Mouse (Mus musculus): ENCODE data around the gene Gm10277. TPM values are rescaled to one million over a fixed set of nuclear protein-coding genes. Genes with fewer than 3 reads are reported as not detected.

Gm10277 gene
- polyA plus RNA-seq, 1 experiment from 2014 or later, result 1.6 TPM

DNA sequence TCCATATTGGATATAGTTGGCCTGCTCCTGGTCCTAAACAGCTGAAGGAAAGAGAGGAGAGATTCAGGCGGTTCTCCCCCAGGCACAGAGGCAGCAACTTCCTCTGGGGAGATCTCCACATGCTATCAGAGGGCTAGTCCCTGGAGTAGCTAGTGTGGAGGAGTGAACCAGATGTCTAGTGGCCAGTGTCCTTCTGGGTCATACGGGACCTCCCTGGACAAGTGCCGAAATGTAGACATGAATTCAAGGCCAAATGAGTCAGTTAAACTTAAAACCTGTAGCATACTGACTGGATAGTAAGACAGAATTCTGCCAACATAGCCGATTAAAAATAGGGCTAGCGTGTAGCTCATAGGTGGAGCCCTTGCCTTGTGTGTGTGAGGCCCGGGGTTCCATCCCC, 19.3 kb upstream of the Gm10277 start:
- H3K27ac ChIP-seq (ENCODE audit: low read depth, low read length), result no peak overlapping the region
- no peak overlapping the region for H3K9ac ChIP-seq (ENCODE audit: low read depth, low read length)
- H3K27me3 ChIP-seq (replicated peaks; ENCODE audit: control insufficient read depth, insufficient read depth, low read length), result no peaks in the 10 kb centered on the region
- no peak overlapping the region for H3K4me2 ChIP-seq (ENCODE audit: low read length)
- 85% methylated on average over 6 of the region's 6 CpGs for WGBS
- H3K4me3 ChIP-seq (ENCODE audit: low read length), result no peak overlapping the region
- H3K36me3 ChIP-seq (ENCODE audit: control insufficient read depth, insufficient read depth, low read length), result no peaks in the 10 kb centered on the region
- no peak for ATAC-seq
- H3K9me3 ChIP-seq (ENCODE audit: control insufficient read depth, low read length), result no peaks in the 10 kb centered on the region
- peaks cover 10% of the 10 kb centered on the region for H3K4me1 ChIP-seq (ENCODE audit: control insufficient read depth, insufficient read depth, low read depth, low read length)

DNA sequence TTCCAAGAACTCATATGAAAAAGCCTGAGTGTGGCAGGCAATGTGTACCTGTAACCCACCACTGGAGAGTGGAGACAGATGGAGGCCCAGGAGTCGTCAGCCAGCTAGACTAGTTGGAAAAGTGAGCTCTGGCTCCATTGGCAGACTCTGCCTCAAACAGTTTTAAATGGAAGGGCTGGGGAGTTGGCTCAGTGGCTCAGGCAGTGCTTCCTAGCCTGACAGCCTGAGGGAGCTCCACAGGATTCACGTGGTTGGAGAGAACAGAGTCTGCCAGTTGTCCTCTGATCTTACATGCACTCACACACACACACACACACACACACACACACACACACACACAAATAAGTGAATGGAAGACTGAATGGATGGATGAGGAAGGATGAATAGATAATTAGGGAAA, 18.7 kb upstream of the Gm10277 start:
- Histone ChIP-seq H3K27ac (ENCODE audit: low read depth, low read length) (no peak overlapping the region), H3K9ac (ENCODE audit: low read depth, low read length) (no peak overlapping the region)
- no peak for ATAC-seq

GRCm38 (mm10) chr11:77802341-77802865, 14.9 kb upstream of the Gm10277 start:
- no peak for ATAC-seq
- Histone ChIP-seq H3K36me3 (ENCODE audit: control insufficient read depth, insufficient read depth, low read length) (no peaks in the 10 kb centered on the region), H3K27ac (ENCODE audit: low read depth, low read length) (no peak overlapping the region), H3K4me1 (ENCODE audit: control insufficient read depth, insufficient read depth, low read depth, low read length) (peaks cover 12% of the 10 kb centered on the region), H3K9ac (ENCODE audit: low read depth, low read length) (no peak overlapping the region), H3K4me3 (ENCODE audit: low read length) (no peak overlapping the region), H3K4me2 (ENCODE audit: low read length) (no peak overlapping the region), H3K9me3 (ENCODE audit: control insufficient read depth, low read length) (no peaks in the 10 kb centered on the region), H3K27me3 (replicated peaks; ENCODE audit: control insufficient read depth, insufficient read depth, low read length) (no peaks in the 10 kb centered on the region)
- 77% methylated on average over 8 of the region's 9 CpGs for WGBS

More for the DNA sequence above, 18.7 kb upstream of the Gm10277 start:
- H3K27me3 ChIP-seq (replicated peaks; ENCODE audit: control insufficient read depth, insufficient read depth, low read length), result no peaks in the 10 kb centered on the region
- H3K4me2 ChIP-seq (ENCODE audit: low read length), result no peak overlapping the region
- peaks cover 11% of the 10 kb centered on the region for H3K4me1 ChIP-seq (ENCODE audit: control insufficient read depth, insufficient read depth, low read depth, low read length)
- H3K4me3 ChIP-seq (ENCODE audit: low read length), result no peak overlapping the region
- no peaks in the 10 kb centered on the region for H3K9me3 ChIP-seq (ENCODE audit: control insufficient read depth, low read length)
- 17% methylated on average over 2 of the region's 2 CpGs for WGBS
- H3K36me3 ChIP-seq (ENCODE audit: control insufficient read depth, insufficient read depth, low read length), result no peaks in the 10 kb centered on the region

GRCm38 (mm10) chr11:77800869-77801701, 13.5 kb upstream of the Gm10277 start:
- Histone ChIP-seq H3K4me2 (ENCODE audit: low read length) (0 out of 2 replicates have a peak overlapping the region, but pooled peaks have one; percentile 7), H3K36me3 (ENCODE audit: control insufficient read depth, insufficient read depth, low read length) (no peaks in the 10 kb centered on the region), H3K9me3 (ENCODE audit: control insufficient read depth, low read length) (no peaks in the 10 kb centered on the region), H3K4me3 (ENCODE audit: low read length) (no peak overlapping the region), H3K4me1 (ENCODE audit: control insufficient read depth, insufficient read depth, low read depth, low read length) (peaks cover 6% of the 10 kb centered on the region), H3K27ac (ENCODE audit: low read depth, low read length) (no peak overlapping the region), H3K27me3 (replicated peaks; ENCODE audit: control insufficient read depth, insufficient read depth, low read length) (no peaks in the 10 kb centered on the region), H3K9ac (ENCODE audit: low read depth, low read length) (peak overlapping the region; percentile 19; the same call in 1 of the 2 replicates)
- peak; percentile 65 for ATAC-seq
- WGBS, result 29% methylated on average over 15 of the region's 15 CpGs

DNA sequence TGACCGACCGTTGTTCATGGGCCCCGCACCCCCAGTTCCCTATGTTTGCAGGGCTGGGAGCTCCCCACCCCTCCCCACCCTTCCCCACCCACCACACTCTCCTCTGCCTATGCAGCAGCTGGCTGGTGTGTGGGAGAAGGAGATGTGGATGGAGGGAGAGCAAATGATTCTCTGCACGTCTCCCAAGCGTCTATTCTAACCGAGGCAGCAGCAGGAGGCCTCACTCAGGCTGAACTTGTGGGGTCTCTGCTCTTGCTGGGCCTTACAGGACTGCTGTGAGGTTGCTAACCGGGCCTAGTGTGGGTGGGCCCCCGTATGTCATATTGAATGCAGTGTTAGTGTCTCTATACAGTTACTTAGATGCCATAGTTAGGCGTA, 12.9 kb upstream of the Gm10277 start:
- WGBS, result 67% methylated on average over 9 of the region's 9 CpGs
- Histone ChIP-seq H3K27ac (ENCODE audit: low read depth, low read length) (no peak overlapping the region), H3K9ac (ENCODE audit: low read depth, low read length) (peak overlapping the region; percentile 7; the same call in 1 of the 2 replicates), H3K27me3 (replicated peaks; ENCODE audit: control insufficient read depth, insufficient read depth, low read length) (no peaks in the 10 kb centered on the region), H3K4me2 (ENCODE audit: low read length) (no peak overlapping the region), H3K36me3 (ENCODE audit: control insufficient read depth, insufficient read depth, low read length) (no peaks in the 10 kb centered on the region), H3K9me3 (ENCODE audit: control insufficient read depth, low read length) (no peaks in the 10 kb centered on the region), H3K4me1 (ENCODE audit: control insufficient read depth, insufficient read depth, low read depth, low read length) (peaks cover 5% of the 10 kb centered on the region; the same call in 1 of the 2 replicates), H3K4me3 (ENCODE audit: low read length) (no peak overlapping the region)
- 0 out of 2 replicates have a peak, but pooled peaks have one; percentile 15 for ATAC-seq

- no peak overlapping the region for H3K4me3 ChIP-seq (ENCODE audit: low read length)
- H3K4me2 ChIP-seq (ENCODE audit: low read length), result no peak overlapping the region
- H3K36me3 ChIP-seq (ENCODE audit: control insufficient read depth, insufficient read depth, low read length), result no peaks in the 10 kb centered on the region
- ATAC-seq, result no peak
- no peaks in the 10 kb centered on the region for H3K27me3 ChIP-seq (replicated peaks; ENCODE audit: control insufficient read depth, insufficient read depth, low read length)
- H3K9ac ChIP-seq (ENCODE audit: low read depth, low read length), result no peak overlapping the region
- H3K4me1 ChIP-seq (ENCODE audit: control insufficient read depth, insufficient read depth, low read depth, low read length), result peaks cover 33% of the 10 kb centered on the region
- 79% methylated on average over 5 of the region's 5 CpGs for WGBS
- no peaks in the 10 kb centered on the region for H3K9me3 ChIP-seq (ENCODE audit: control insufficient read depth, low read length)
- no peak overlapping the region for H3K27ac ChIP-seq (ENCODE audit: low read depth, low read length)
These were observed 7.7 kb upstream of the Gm10277 start for GRCm38 (mm10) chr11:77795216-77795615.

GRCm38 (mm10) chr11:77793238-77793930, 5.8 kb upstream of the Gm10277 start:
- peak overlapping the region; percentile 76 for H3K4me2 ChIP-seq (ENCODE audit: low read length)
- WGBS, result 5% methylated on average over 19 of the region's 19 CpGs

GRCm38 (mm10) chr11:77792566-77792909, 5.0 kb upstream of the Gm10277 start:
- no peak for ATAC-seq
- Histone ChIP-seq H3K4me1 (ENCODE audit: control insufficient read depth, insufficient read depth, low read depth, low read length) (peaks cover 36% of the 10 kb centered on the region), H3K4me3 (ENCODE audit: low read length) (no peak overlapping the region), H3K9me3 (ENCODE audit: control insufficient read depth, low read length) (no peaks in the 10 kb centered on the region), H3K4me2 (ENCODE audit: low read length) (no peak overlapping the region; the same call in 1 of the 2 replicates), H3K27me3 (replicated peaks; ENCODE audit: control insufficient read depth, insufficient read depth, low read length) (no peaks in the 10 kb centered on the region), H3K27ac (ENCODE audit: low read depth, low read length) (peak overlapping the region; percentile 46), H3K9ac (ENCODE audit: low read depth, low read length) (no peak overlapping the region), H3K36me3 (ENCODE audit: control insufficient read depth, insufficient read depth, low read length) (no peaks in the 10 kb centered on the region)
- 72% methylated on average over 7 of the region's 7 CpGs for WGBS

More at GRCm38 (mm10) chr11:77793238-77793930, 5.8 kb upstream of the Gm10277 start:
- H3K27ac ChIP-seq (ENCODE audit: low read depth, low read length), result peak overlapping the region; percentile 46
- no peaks in the 10 kb centered on the region for H3K36me3 ChIP-seq (ENCODE audit: control insufficient read depth, insufficient read depth, low read length)
- H3K4me3 ChIP-seq (ENCODE audit: low read length), result peak overlapping the region; percentile 47
- H3K9me3 ChIP-seq (ENCODE audit: control insufficient read depth, low read length), result no peaks in the 10 kb centered on the region
- ATAC-seq, result peak; percentile 88
- peak overlapping the region; percentile 65 for H3K9ac ChIP-seq (ENCODE audit: low read depth, low read length)
- H3K27me3 ChIP-seq (replicated peaks; ENCODE audit: control insufficient read depth, insufficient read depth, low read length), result no peaks in the 10 kb centered on the region
- H3K4me1 ChIP-seq (ENCODE audit: control insufficient read depth, insufficient read depth, low read depth, low read length), result peaks cover 36% of the 10 kb centered on the region
